Mouse (Mus musculus): Measurements from ENCODE around the gene Kcng1. TPM values are rescaled to one million over a fixed set of nuclear protein-coding genes. Genes with fewer than 3 reads are reported as not detected.

Kcng1 gene
- polyA plus RNA-seq, 1 experiment from 2014 or later = 12.1 TPM

- no peaks in the 10 kb centered on the region; the same call in 1 of the 2 replicates for H3K9me3 ChIP-seq (replicated peaks)
- H3K27ac ChIP-seq = no peak overlapping the region
- no peaks in the 10 kb centered on the region for H3K27me3 ChIP-seq
- H3K36me3 ChIP-seq (ENCODE audit: poor library complexity, severe bottlenecking) = no peaks in the 10 kb centered on the region
- WGBS = 24% methylated on average over 10 of the region's 10 CpGs
- peaks cover 7% of the 10 kb centered on the region; the same call in 1 of the 2 replicates for H3K4me1 ChIP-seq
- no peak for ATAC-seq
- no peak overlapping the region for H3K9ac ChIP-seq
- no peak overlapping the region for H3K4me2 ChIP-seq
- no peak overlapping the region for H3K4me3 ChIP-seq
Observed at GRCm38 (mm10) chr2:168292041-168292440, 10.5 kb upstream of the Kcng1 start.

DNA sequence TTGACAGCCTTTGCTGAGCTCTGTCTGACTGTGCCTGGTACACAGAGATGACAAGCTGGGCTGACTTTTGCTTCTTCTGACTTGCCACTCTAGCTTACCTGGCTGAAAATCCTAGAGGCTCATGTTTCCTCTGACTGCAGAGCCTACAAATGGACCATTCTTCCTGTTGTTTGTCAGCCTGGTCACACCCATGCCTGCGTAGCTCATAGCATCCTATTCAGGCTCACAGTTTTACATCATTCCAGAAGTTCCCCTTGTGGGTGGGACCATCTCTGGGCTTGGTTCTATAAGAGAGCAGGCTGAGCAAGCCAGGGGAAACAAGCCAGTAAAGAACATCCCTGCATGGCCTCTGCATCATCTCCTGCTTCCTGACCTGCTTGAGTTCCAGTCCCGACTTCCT, 8.3 kb upstream of the Kcng1 start:
- Histone ChIP-seq H3K36me3 (ENCODE audit: poor library complexity, severe bottlenecking) (no peaks in the 10 kb centered on the region), H3K27ac (no peak overlapping the region), H3K27me3 (no peaks in the 10 kb centered on the region), H3K9me3 (replicated peaks) (peaks cover 8% of the 10 kb centered on the region; the same call in 1 of the 2 replicates), H3K4me2 (no peak overlapping the region), H3K4me3 (no peak overlapping the region), H3K4me1 (peaks cover 7% of the 10 kb centered on the region; the same call in 1 of the 2 replicates), H3K9ac (no peak overlapping the region)
- 81% methylated on average over 2 of the region's 2 CpGs for WGBS
- no peak for ATAC-seq

- peaks cover 8% of the 10 kb centered on the region; the same call in 1 of the 2 replicates for H3K9me3 ChIP-seq (replicated peaks)
- H3K4me2 ChIP-seq = no peak overlapping the region
- H3K9ac ChIP-seq = no peak overlapping the region
- peaks cover 7% of the 10 kb centered on the region; the same call in 1 of the 2 replicates for H3K4me1 ChIP-seq
- no peaks in the 10 kb centered on the region for H3K36me3 ChIP-seq (ENCODE audit: poor library complexity, severe bottlenecking)
- 55% methylated on average over 9 of the region's 9 CpGs for whole genome bisulfite sequencing
- H3K27me3 ChIP-seq = peaks cover 3% of the 10 kb centered on the region; the same call in 1 of the 2 replicates
- no peak overlapping the region for H3K4me3 ChIP-seq
- H3K27ac ChIP-seq = no peak overlapping the region
- ATAC-seq = no peak
Observed at GRCm38 (mm10) chr2:168289016-168289415, 7.5 kb upstream of the Kcng1 start.

- Histone ChIP-seq H3K4me1 (peaks cover 3% of the 10 kb centered on the region; the same call in 1 of the 2 replicates), H3K27ac (no peak overlapping the region), H3K9me3 (replicated peaks) (peaks cover 8% of the 10 kb centered on the region; the same call in 1 of the 2 replicates), H3K9ac (no peak overlapping the region), H3K4me3 (no peak overlapping the region), H3K36me3 (ENCODE audit: poor library complexity, severe bottlenecking) (no peaks in the 10 kb centered on the region), H3K4me2 (no peak overlapping the region), H3K27me3 (peaks cover 20% of the 10 kb centered on the region)
- no peak for ATAC-seq
- 23% methylated on average over 3 of the region's 3 CpGs for WGBS
Observed at GRCm38 (mm10) chr2:168286987-168287386, 5.5 kb upstream of the Kcng1 start.

DNA sequence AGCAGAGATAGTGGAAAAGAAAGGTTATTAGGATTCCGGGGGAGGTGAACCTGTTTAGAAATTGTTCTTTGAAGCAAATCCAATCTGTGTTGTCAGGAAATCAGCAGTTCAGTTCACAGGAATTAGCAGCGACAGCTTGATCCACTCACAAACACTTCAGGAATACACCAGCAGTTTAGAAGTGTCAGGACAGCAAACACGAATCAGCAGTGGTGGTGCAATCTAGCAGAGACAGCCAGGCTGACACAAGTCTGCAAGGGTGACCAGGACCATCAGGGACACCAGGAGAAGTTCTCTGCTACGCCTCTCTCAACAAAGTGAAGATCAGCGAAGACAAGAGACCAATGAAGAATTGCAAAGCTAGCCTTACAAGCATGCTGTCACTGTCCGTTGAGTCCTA, 3.6 kb upstream of the Kcng1 start:
- Histone ChIP-seq H3K9me3 (replicated peaks) (peaks cover 8% of the 10 kb centered on the region; the same call in 1 of the 2 replicates), H3K36me3 (ENCODE audit: poor library complexity, severe bottlenecking) (no peaks in the 10 kb centered on the region), H3K27ac (no peak overlapping the region), H3K4me2 (no peak overlapping the region), H3K4me3 (no peak overlapping the region), H3K9ac (no peak overlapping the region), H3K4me1 (peaks cover 16% of the 10 kb centered on the region), H3K27me3 (peaks cover 39% of the 10 kb centered on the region)
- no peak for ATAC-seq
- WGBS = 84% methylated on average over 6 of the region's 6 CpGs

DNA sequence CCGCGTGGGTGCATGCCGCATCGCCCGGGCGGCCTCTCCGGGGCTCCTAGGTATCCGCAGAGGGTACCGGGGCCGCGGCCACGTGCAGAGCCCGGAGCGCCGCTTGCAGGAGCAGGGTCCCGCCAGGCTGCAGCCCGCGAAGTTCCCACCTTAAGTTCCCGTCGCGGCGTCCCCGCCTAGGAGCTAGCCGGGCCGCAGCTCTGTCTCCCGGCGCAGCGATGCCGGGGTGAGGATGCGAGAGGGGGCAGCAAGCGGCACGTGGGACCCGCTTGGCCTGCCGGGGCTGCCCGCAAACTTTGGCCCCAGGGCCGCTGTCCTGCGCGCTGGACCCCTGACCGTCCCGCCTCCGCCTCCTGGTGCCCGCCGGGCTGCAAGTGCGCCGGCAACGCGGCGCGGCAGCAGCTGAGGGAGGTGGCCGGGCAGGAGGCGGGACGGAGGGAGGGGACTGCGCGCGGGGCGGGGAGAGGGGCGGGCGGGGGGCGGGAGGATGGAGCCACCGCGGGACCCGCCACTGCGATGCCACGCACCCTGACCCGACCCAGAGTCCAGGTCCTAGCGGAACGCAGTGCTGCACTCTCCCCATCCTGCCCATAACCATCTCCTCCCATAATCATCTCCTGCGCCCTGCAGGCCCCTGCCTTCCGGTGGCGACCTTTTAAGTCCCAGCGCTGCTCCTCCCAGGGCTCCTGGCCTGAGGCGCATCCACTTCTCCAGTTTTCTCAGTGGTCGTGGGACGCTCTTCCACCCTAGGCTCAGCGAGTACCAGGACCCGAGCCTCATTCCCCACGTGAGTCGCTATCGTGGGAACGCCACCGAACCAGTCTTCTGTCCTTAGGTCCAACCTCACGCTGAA, 581 bp downstream of the Kcng1 start:
- H3K27me3 ChIP-seq = peaks cover 72% of the 10 kb centered on the region
- H3K4me1 ChIP-seq = peaks cover 30% of the 10 kb centered on the region
- H3K9me3 ChIP-seq (replicated peaks) = peaks cover 8% of the 10 kb centered on the region; the same call in 1 of the 2 replicates
- ATAC-seq = peak; percentile 78
- H3K4me3 ChIP-seq = peak overlapping the region; percentile 55
- peak overlapping the region; percentile 67 for H3K9ac ChIP-seq
- no peaks in the 10 kb centered on the region for H3K36me3 ChIP-seq (ENCODE audit: poor library complexity, severe bottlenecking)
- H3K27ac ChIP-seq = no peak overlapping the region
- H3K4me2 ChIP-seq = peak overlapping the region; percentile 83
- WGBS = 2% methylated on average over 56 of the region's 82 CpGs

DNA sequence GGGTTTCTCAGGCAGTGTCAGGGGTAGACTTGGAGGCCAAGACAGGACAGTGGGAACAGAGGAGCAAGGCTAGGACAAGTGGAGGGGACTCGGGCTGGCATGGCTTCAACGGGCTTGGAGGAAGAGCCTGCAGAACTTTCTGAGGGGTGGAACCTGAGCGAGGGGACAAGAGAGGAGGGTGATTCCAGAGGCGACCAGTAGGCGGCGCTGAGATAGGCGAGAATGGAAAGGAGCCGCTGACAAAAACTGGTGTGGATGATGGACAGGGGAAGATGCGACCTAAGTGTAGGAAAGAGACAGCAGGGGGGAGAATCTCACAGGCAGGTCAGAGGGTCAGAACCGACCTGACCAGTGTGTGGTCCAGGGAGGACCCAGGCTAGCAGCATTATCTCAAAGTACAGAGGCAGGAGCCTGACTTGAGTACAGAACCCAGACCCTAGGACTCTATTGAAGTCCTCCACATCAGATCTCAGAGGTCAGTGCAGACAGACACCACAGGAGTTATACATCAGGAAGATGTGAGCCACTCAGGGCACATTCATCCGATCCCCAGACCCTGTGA, 7.1 kb downstream of the Kcng1 start:
- peaks cover 15% of the 10 kb centered on the region for H3K4me1 ChIP-seq
- 15% methylated on average over 11 of the region's 11 CpGs for WGBS
- ATAC-seq = no peak

GRCm38 (mm10) chr2:168273387-168273786, 8.1 kb downstream of the Kcng1 start:
- Histone ChIP-seq H3K36me3 (ENCODE audit: poor library complexity, severe bottlenecking) (0 out of 2 replicates have a peak, but pooled peaks cover 3% of the 10 kb centered on the region), H3K9me3 (replicated peaks) (no peaks in the 10 kb centered on the region), H3K27me3 (peaks cover 27% of the 10 kb centered on the region), H3K4me3 (no peak overlapping the region), H3K4me1 (peaks cover 15% of the 10 kb centered on the region), H3K9ac (no peak overlapping the region), H3K4me2 (no peak overlapping the region), H3K27ac (no peak overlapping the region)
- no peak for ATAC-seq
- WGBS = 47% methylated on average over 9 of the region's 9 CpGs

More for the DNA sequence above, 7.1 kb downstream of the Kcng1 start:
- Histone ChIP-seq H3K27ac (no peak overlapping the region), H3K9ac (no peak overlapping the region), H3K9me3 (replicated peaks) (no peaks in the 10 kb centered on the region), H3K4me3 (no peak overlapping the region), H3K4me2 (no peak overlapping the region), H3K27me3 (peaks cover 36% of the 10 kb centered on the region), H3K36me3 (ENCODE audit: poor library complexity, severe bottlenecking) (no peaks in the 10 kb centered on the region)

- Histone ChIP-seq H3K27me3 (no peaks in the 10 kb centered on the region), H3K4me1 (no peaks in the 10 kb centered on the region), H3K9me3 (replicated peaks) (no peaks in the 10 kb centered on the region), H3K4me2 (no peak overlapping the region), H3K36me3 (ENCODE audit: poor library complexity, severe bottlenecking) (0 out of 2 replicates have a peak, but pooled peaks cover 3% of the 10 kb centered on the region), H3K4me3 (no peak overlapping the region), H3K9ac (no peak overlapping the region), H3K27ac (no peak overlapping the region)
- ATAC-seq = no peak
- 49% methylated on average over 7 of the region's 7 CpGs for WGBS
Observed at GRCm38 (mm10) chr2:168268033-168268432, 13.5 kb downstream of the Kcng1 start.

DNA sequence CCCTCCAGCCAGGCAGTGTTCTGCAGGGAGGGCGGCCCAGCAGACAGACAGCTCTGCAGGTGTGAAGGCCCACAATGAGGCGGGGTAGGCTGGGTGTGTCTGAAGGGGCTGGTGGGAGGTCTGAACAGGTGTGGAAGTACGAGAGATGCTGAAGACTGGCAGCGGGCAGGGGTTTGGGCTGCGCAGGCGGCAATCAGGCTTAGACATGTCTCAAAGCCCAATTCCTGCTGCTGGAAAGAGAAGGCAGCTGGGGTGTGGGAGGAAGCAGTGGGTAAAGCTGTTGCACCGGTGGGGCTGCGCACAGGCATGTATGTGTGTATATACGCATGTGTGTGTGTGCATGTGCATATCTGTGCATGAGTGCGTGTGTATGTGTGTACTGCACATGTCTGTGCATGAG, 20.6 kb downstream of the Kcng1 start:
- no peak overlapping the region for H3K9ac ChIP-seq
- 88% methylated on average over 10 of the region's 10 CpGs for WGBS
- H3K27me3 ChIP-seq = no peaks in the 10 kb centered on the region
- H3K4me2 ChIP-seq = no peak overlapping the region
- no peaks in the 10 kb centered on the region for H3K4me1 ChIP-seq
- ATAC-seq = no peak
- no peak overlapping the region for H3K4me3 ChIP-seq
- H3K27ac ChIP-seq = no peak overlapping the region
- H3K36me3 ChIP-seq (ENCODE audit: poor library complexity, severe bottlenecking) = peaks cover 3% of the 10 kb centered on the region; the same call in 1 of the 2 replicates
- H3K9me3 ChIP-seq (replicated peaks) = no peaks in the 10 kb centered on the region

DNA sequence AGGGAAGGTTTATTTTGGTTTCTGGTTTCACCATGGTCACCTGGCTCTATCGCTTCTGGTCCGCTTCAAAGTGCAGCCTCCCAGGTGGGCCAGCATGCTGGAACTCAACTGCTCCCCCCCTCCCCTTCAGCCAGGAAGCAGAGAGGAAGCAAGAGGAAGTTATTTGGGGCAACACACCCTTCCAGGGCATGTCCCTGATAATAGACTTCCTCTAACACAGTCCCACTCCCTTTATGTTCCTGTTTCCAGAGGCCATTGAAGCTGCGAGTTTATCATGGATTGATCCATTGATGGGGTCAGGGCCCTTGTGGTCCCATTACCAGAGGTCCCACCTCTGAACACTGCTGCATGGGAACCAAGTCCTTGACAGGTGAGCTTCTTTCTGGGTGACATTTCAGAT, 21.4 kb downstream of the Kcng1 start:
- ATAC-seq = no peak
- Histone ChIP-seq H3K9me3 (replicated peaks) (no peaks in the 10 kb centered on the region), H3K9ac (no peak overlapping the region), H3K27me3 (no peaks in the 10 kb centered on the region), H3K27ac (no peak overlapping the region), H3K36me3 (ENCODE audit: poor library complexity, severe bottlenecking) (peaks cover 3% of the 10 kb centered on the region; the same call in 1 of the 2 replicates), H3K4me3 (no peak overlapping the region), H3K4me2 (no peak overlapping the region), H3K4me1 (no peaks in the 10 kb centered on the region)
- 90% methylated on average over 3 of the region's 3 CpGs for WGBS

- no peak for ATAC-seq
- WGBS = 92% methylated on average over 8 of the region's 8 CpGs
- Histone ChIP-seq H3K9ac (no peak overlapping the region), H3K4me2 (no peak overlapping the region), H3K4me3 (no peak overlapping the region), H3K9me3 (replicated peaks) (no peaks in the 10 kb centered on the region), H3K27ac (no peak overlapping the region), H3K36me3 (ENCODE audit: poor library complexity, severe bottlenecking) (peaks cover 3% of the 10 kb centered on the region; the same call in 1 of the 2 replicates), H3K27me3 (no peaks in the 10 kb centered on the region), H3K4me1 (0 out of 2 replicates have a peak, but pooled peaks cover 7% of the 10 kb centered on the region)
Observed at GRCm38 (mm10) chr2:168259046-168259445, 22.5 kb downstream of the Kcng1 start.
